Mouse (Mus musculus) thymus, adult 2 months (tissue): ENCODE data around the gene Sh3kbp1. TPM values are rescaled to one million over a fixed set of nuclear protein-coding genes. Genes with fewer than 3 reads are reported as not detected.

Source experiments
- DNase-seq: peaks from one replicate; pipeline ENCODE4 v3.0.0; 2021
- H3K27ac ChIP-seq: fragments of 200-500 bp; 2 replicates; pipeline ENCODE4 v1.5.1; 2012; ENCODE audit warnings: low read length, control low read depth; ENCODE audit not compliant: control insufficient read depth, insufficient read depth
- H3K27me3 ChIP-seq: fragments of 200-500 bp; 2 replicates; pipeline ENCODE4 v1.6.1; 2012; ENCODE audit warnings: mild to moderate bottlenecking, low read length, moderate library complexity, mixed read lengths; ENCODE audit not compliant: control insufficient read depth, insufficient read depth
- H3K36me3 ChIP-seq: fragments of 200-500 bp; 2 replicates; pipeline ENCODE4 v1.6.1; 2012; ENCODE audit warnings: mild to moderate bottlenecking, low read length, moderate library complexity; ENCODE audit not compliant: control insufficient read depth, insufficient read depth
- H3K4me1 ChIP-seq: fragments of 200-500 bp; replicated peaks from 2 replicates; pipeline ENCODE4 v1.6.1; 2012; ENCODE audit warnings: low read length; ENCODE audit not compliant: control insufficient read depth, insufficient read depth
- H3K4me3 ChIP-seq: fragments of 200-500 bp; 2 replicates; pipeline ENCODE4 v1.5.1; 2012; ENCODE audit warnings: mild to moderate bottlenecking, low read length, control low read depth, moderate library complexity; ENCODE audit not compliant: control insufficient read depth, insufficient read depth
- CTCF ChIP-seq: fragments of 200-500 bp; IDR thresholded peaks from 2 replicates; pipeline ENCODE4 v1.5.1; 2012; ENCODE audit warnings: mild to moderate bottlenecking, control low read depth, low read length, moderate library complexity, borderline replicate concordance; ENCODE audit not compliant: control insufficient read depth, poor library complexity, insufficient read depth; ENCODE audit errors: extremely low read depth
- POLR2A ChIP-seq: fragments of 200-500 bp; IDR thresholded peaks from 2 replicates; pipeline ENCODE4 v1.6.1; 2012; ENCODE audit warnings: mild to moderate bottlenecking, low read length, control low read depth, moderate library complexity; ENCODE audit not compliant: control insufficient read depth, poor library complexity, insufficient read depth; ENCODE audit errors: extremely low read depth
- WGBS: fragments of 180-500 bp; shearing (Covaris S2); methylation state at CpG from one replicate; pipeline ENCODE4 v1.1.7; 2018; 5-methylcytosine and 5-hydroxymethylcytosine counted together
- polyA plus RNA-seq: library from polyadenylated mRNA; depleted of rRNA; stranded (reverse); fragments of >200 nt; gene quantifications from 2 replicates; pipeline ENCODE4 v1.2.3, GENCODE M21; 2012

The Sh3kbp1 gene
- polyA plus RNA-seq, 1 experiment, result 114 TPM

DNA sequence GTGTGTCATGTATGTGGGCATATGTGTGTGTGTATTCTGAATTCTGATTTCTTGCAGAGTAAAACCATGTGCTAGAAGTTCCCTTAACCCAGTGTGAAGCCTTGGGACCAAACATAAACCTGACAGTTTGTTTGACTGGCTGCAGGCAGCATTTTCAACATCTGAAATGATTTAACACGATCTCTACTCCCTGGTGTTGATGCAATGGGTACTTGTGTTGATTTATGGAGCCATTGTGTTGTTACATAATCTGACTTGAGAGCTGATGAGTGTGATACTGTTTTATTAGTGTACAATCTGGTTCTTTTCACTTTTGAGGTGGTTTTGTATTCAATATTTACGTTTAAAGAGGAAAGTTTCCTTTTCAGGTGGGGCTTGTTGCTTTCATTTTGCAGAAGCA, 204.1 kb downstream of the Sh3kbp1 start:
- WGBS, result 89% methylated on average over 2 of the region's 2 CpGs
- H3K36me3 ChIP-seq, result 0 out of 2 replicates have a peak, but pooled peaks cover 5% of the 10 kb centered on the region
- TF ChIP-seq POLR2A (no peak), CTCF (no peak)
- no peak overlapping the region for H3K4me3 ChIP-seq
- no peaks in the 10 kb centered on the region for H3K27me3 ChIP-seq
- DNase-seq, result no peak
- H3K27ac ChIP-seq, result no peak overlapping the region
- peaks cover 6% of the 10 kb centered on the region for H3K4me1 ChIP-seq

DNA sequence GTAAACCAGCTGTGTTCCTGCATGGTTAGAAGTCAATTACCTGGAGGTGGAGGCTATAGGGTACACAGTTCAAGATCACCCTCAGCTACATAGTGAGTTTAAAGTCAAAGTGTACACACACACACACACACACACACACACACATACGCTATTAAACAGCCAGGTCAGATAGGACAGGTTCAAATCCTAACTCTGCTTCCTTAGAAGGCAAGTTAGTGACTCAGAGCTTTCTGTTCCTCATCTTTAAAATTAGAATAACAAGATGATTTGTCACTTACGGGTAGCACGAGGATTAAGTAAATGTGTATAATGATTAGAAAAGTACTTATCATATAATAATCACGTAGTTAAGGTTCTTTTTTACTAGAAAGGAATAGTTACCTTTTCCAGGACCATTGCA, 208.2 kb downstream of the Sh3kbp1 start:
- no peak for DNase-seq
- Histone ChIP-seq H3K27ac (no peak overlapping the region), H3K36me3 (no peaks in the 10 kb centered on the region), H3K27me3 (no peaks in the 10 kb centered on the region), H3K4me1 (no peaks in the 10 kb centered on the region), H3K4me3 (no peak overlapping the region)
- TF ChIP-seq POLR2A (no peak), CTCF (no peak)
- 100% methylated on average over 4 of the region's 4 CpGs for WGBS

DNA sequence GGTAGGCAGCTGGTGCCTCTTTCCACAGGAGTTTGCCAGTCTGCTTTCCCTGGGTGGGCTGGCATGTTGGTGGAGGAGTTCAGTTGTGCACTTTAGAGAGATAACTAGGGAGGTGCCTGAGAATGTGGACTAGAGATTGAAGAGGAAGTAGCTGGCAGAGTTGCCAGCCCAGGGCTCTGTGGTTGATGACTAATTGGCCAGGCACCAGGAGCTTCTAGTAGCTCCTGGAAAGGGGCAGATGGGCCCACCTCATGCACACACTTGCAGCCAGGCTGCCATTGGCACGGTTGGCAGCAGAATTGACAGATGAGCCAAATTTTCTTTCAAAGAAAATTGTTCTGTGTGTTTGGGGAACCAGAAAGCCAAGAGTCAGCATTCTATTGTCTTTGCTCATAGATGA, 210.3 kb downstream of the Sh3kbp1 start:
- no peak for DNase-seq
- H3K4me3 ChIP-seq, result no peak overlapping the region
- 16% methylated on average over 1 of the region's 1 CpGs for WGBS
- no peaks in the 10 kb centered on the region for H3K4me1 ChIP-seq
- TF ChIP-seq CTCF (no peak), POLR2A (no peak)
- H3K36me3 ChIP-seq, result no peaks in the 10 kb centered on the region
- H3K27me3 ChIP-seq, result no peaks in the 10 kb centered on the region
- H3K27ac ChIP-seq, result no peak overlapping the region

DNA sequence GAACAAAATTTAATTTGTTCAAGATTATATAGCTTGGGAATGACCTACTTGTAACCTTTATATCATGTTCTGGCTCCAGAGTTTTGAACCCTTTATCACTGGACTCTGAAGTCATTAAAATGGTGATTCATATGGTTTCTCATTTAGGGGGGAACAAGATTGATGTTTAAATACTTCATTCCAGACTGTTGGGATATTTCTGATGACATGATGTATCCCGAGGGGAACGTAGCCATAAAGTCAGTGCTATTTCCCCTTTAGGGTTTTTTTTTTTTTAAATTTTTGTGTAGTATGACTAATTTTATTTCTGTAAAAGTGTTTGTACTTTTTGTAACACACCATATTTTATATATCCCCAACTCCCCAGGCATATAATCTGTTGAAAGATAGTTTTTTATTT, 212.7 kb downstream of the Sh3kbp1 start:
- Histone ChIP-seq H3K36me3 (no peaks in the 10 kb centered on the region), H3K4me1 (no peaks in the 10 kb centered on the region), H3K27me3 (no peaks in the 10 kb centered on the region), H3K27ac (no peak overlapping the region), H3K4me3 (no peak overlapping the region)
- TF ChIP-seq POLR2A (no peak), CTCF (no peak)
- WGBS, result 96% methylated on average over 2 of the region's 2 CpGs
- no peak for DNase-seq

DNA sequence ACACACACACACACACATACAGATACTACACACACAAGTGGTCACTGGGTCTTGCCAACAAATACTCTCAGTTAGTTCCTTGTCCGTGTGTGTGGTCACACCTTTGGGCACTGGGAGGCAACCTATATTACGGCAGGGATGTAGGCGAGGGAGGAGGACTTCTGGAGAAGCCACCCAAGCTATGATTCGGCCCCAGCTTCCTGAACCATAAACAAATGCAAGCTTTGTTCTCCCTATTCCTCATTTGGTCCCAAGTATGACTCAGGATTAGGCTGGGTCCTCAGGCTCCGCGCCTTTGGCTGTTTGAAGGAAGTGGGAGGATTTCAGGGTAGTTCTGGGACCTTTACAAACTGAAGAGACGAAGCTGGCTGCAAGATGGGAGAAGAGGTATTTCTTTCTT, 213.2 kb downstream of the Sh3kbp1 start:
- no peak for DNase-seq
- TF ChIP-seq POLR2A, result no peak
- no peak for TF ChIP-seq CTCF
- no peaks in the 10 kb centered on the region for H3K36me3 ChIP-seq
- H3K27me3 ChIP-seq, result no peaks in the 10 kb centered on the region
- no peak overlapping the region for H3K4me3 ChIP-seq
- WGBS, result 97% methylated on average over 7 of the region's 7 CpGs
- no peak overlapping the region for H3K27ac ChIP-seq
- no peaks in the 10 kb centered on the region for H3K4me1 ChIP-seq

DNA sequence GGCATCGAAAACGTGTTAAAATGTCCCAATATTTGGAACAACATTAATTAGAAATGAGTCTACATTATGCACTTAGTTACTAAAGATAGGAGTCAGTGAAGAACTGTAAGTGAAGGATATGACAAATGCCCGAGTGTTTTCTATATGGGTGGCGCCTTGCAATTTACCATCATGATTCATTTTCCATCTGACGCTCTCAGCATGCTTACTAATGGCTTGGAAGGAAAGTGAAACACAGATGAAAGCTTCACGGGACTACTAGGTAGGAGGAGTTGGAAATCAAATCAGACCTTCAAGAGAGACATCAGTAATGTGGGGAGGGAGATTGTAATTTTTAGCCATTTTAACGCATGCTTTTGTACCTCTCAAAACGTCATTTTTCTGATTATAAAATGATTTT, 223.7 kb downstream of the Sh3kbp1 start:
- no peak overlapping the region for H3K4me3 ChIP-seq
- H3K36me3 ChIP-seq, result no peaks in the 10 kb centered on the region
- DNase-seq, result no peak

DNA sequence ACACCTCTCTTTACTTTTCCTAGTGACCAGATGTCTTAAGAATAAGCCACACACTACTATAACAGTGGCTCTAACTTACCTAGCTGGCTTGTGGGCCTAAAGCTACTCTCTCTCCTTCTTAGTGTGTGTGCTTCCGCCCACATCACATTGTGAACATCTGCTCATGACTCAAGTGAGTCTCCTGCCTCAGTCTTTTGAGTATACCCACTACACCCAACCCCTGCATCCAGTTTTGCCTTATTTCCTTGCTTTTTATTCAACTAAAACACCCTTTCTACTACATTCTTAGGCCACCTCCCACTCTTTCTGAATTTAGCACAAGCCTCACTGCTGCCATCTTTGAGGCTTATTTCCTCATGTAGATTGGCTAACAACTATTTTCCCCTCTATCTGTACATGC, 229.8 kb downstream of the Sh3kbp1 start:
- DNase-seq, result no peak
- no peaks in the 10 kb centered on the region for H3K4me1 ChIP-seq
- H3K27ac ChIP-seq, result no peak overlapping the region
- H3K4me3 ChIP-seq, result no peak overlapping the region
- WGBS, result 89% methylated on average over 1 of the region's 1 CpGs
- H3K36me3 ChIP-seq, result no peaks in the 10 kb centered on the region
- TF ChIP-seq CTCF (no peak), POLR2A (no peak)
- H3K27me3 ChIP-seq, result no peaks in the 10 kb centered on the region

More for the DNA sequence above, 223.7 kb downstream of the Sh3kbp1 start:
- TF ChIP-seq CTCF (no peak), POLR2A (no peak)
- no peak overlapping the region for H3K27ac ChIP-seq
- H3K27me3 ChIP-seq, result no peaks in the 10 kb centered on the region
- WGBS, result 95% methylated on average over 8 of the region's 8 CpGs
- H3K4me1 ChIP-seq, result no peaks in the 10 kb centered on the region
